Mouse (Mus musculus) kidney, embryonic 16.5 days (tissue): ENCODE measurements around the gene Spin2e. TPM values are rescaled to one million over a fixed set of nuclear protein-coding genes. Genes with fewer than 3 reads are reported as not detected.
"Not testable (repeated sequence)": the region's sequence is repeated elsewhere in the genome, so short reads cannot be mapped to it uniquely, and the experiment has no call there.

Experiments used
- ATAC-seq: fragments of 200-750 bp; cut with Nextera tagmentation; 2 replicates; pipeline ENCODE4 v1.8.0; 2017; ENCODE audit warnings: moderate TSS enrichment; ENCODE audit not compliant: low FRiP score, low TSS enrichment
- H3K27ac ChIP-seq: fragments of 300-500 bp; sonication (generic); 2 replicates; pipeline ENCODE4 v1.5.1; 2014; ENCODE audit warnings: low read length
- H3K27me3 ChIP-seq: fragments of 300-500 bp; sonication (generic); 2 replicates; pipeline ENCODE4 v1.6.1; 2014; ENCODE audit warnings: low read length, control low read depth, mixed read lengths; ENCODE audit not compliant: insufficient read depth
- H3K36me3 ChIP-seq: fragments of 300-500 bp; sonication (generic); 2 replicates; pipeline ENCODE4 v1.6.1; 2014; ENCODE audit warnings: low read length, control low read depth, mixed read lengths; ENCODE audit not compliant: insufficient read depth
- H3K4me1 ChIP-seq: fragments of 300-500 bp; sonication (generic); 2 replicates; pipeline ENCODE4 v1.6.1; 2014; ENCODE audit warnings: low read length, control low read depth, mixed read lengths; ENCODE audit not compliant: insufficient read depth
- H3K4me2 ChIP-seq: fragments of 300-500 bp; sonication (generic); replicated peaks from 2 replicates; pipeline ENCODE4 v1.6.1; 2014; ENCODE audit warnings: low read depth, low read length
- H3K4me3 ChIP-seq: fragments of 300-500 bp; sonication (generic); 2 replicates; pipeline ENCODE4 v1.5.1; 2014; ENCODE audit warnings: mild to moderate bottlenecking, low read length
- H3K9ac ChIP-seq: fragments of 300-500 bp; sonication (generic); replicated peaks from 2 replicates; pipeline ENCODE4 v1.6.1; 2014; ENCODE audit warnings: low read length
- H3K9me3 ChIP-seq: fragments of 300-500 bp; sonication (generic); 2 replicates; pipeline ENCODE4 v1.6.1; 2016; ENCODE audit warnings: low read length, control low read depth
- WGBS: fragments of 180-500 bp; shearing (Covaris S2); extraction: QIAGEN DNeasy Blood & Tissue Kit; methylation state at CpG from one replicate; pipeline ENCODE4 v1.1.7; 2014; 5-methylcytosine and 5-hydroxymethylcytosine counted together
- polyA plus RNA-seq: library from polyadenylated mRNA; unstranded; fragments of >200 nt; fragmentation: Nextera tagmentation; extraction: Ambion mirVana; gene quantifications from 2 replicates; pipeline ENCODE4 v1.2.1, GENCODE M21; 2015

The Spin2e gene
- polyA plus RNA-seq: not detected in 2 replicates

GRCm38 (mm10) chrX:31618820-31619219, at the start of gene Spin2e:
Gene Spin2e (minus strand): TSS chrX:31618920.
- H3K27me3 ChIP-seq: not testable (repeated sequence)
- 100% methylated on average over 1 of the region's 2 CpGs for WGBS

GRCm38 (mm10) chrX:31574183-31574582, 44.5 kb downstream of the Spin2e start, which contains the start of gene Gm21883:
Gene Gm21883 (minus strand): TSS chrX:31574283.
- H3K9ac ChIP-seq, H3K27ac ChIP-seq, H3K27me3 ChIP-seq, H3K36me3 ChIP-seq, H3K4me3 ChIP-seq, H3K4me2 ChIP-seq, H3K4me1 ChIP-seq, ATAC-seq, H3K9me3 ChIP-seq: not testable (repeated sequence)
- WGBS: no CpG with 5 or more reads among the region's 1 CpGs

More at GRCm38 (mm10) chrX:31618820-31619219, at the start of gene Spin2e:
- not testable (repeated sequence) for H3K4me1 ChIP-seq, H3K4me2 ChIP-seq, ATAC-seq, H3K4me3 ChIP-seq, H3K27ac ChIP-seq, H3K9me3 ChIP-seq, H3K36me3 ChIP-seq, H3K9ac ChIP-seq

Other genes starting within 250 kb of the Spin2e start
- gene Btbd35f19, start 235.0 kb downstream of the Spin2e start, polyA plus RNA-seq: not detected in 2 replicates
- gene Gm21883, start 44.6 kb downstream of the Spin2e start, polyA plus RNA-seq: not detected in 2 replicates
- not detected in 2 replicates for gene Btbd35f25, start 98.2 kb upstream of the Spin2e start, polyA plus RNA-seq